Comparison of ENCODE assay signal across 8 mouse cellular contexts in genomic region chr4:46854686-46855385, GRCm38 (mm10).
DNase-seq lines count a peak whose midpoint lies in the region; ATAC-seq and TF ChIP-seq lines count a peak whose summit lies in the region.

No protein-coding gene starts in this region.

- TF ChIP-seq POLR2A in kidney, adult 2 months (IDR thresholded peaks at IDR 0.05; ENCODE audit: low read depth, low read length), result no peak

- intact Hi-C loops in heart, postnatal 36 days (cut with DNase I), result no loop called here
- intact Hi-C loops in gastrocnemius, postnatal 14 days (cut with DNase I; ENCODE audit: low total_unique reads), result no loop called here

- no peak overlapping the region for H3K9ac ChIP-seq in heart, embryonic 12.5 days
- H3K9ac ChIP-seq in liver, embryonic 12.5 days, result peak overlapping the region; percentile 91

- ATAC-seq in heart, embryonic 12.5 days (ENCODE audit: insufficient number of reproducible peaks, low FRiP score), result peak; percentile 37; the same call in 1 of the 2 replicates
- no peak for ATAC-seq in liver, embryonic 12.5 days

- H3K4me2 ChIP-seq in heart, embryonic 12.5 days, result no peak overlapping the region
- H3K4me2 ChIP-seq in liver, embryonic 12.5 days, result peak overlapping the region; percentile 74

- no peak overlapping the region for H3K27ac ChIP-seq in heart, embryonic 12.5 days (ENCODE audit: poor library complexity, severe bottlenecking)
- H3K27ac ChIP-seq in kidney, adult 2 months (ENCODE audit: insufficient read depth, low read depth, low read length), result no peak overlapping the region
- peak overlapping the region; percentile 97 for H3K27ac ChIP-seq in liver, embryonic 12.5 days

- H3K36me3 ChIP-seq in heart, embryonic 12.5 days, result no peaks in the 10 kb centered on the region
- no peaks in the 10 kb centered on the region for H3K36me3 ChIP-seq in kidney, adult 2 months (ENCODE audit: control insufficient read depth, insufficient read depth, low read length)
- H3K36me3 ChIP-seq in liver, embryonic 12.5 days, result peaks cover 36% of the 10 kb centered on the region

- no peak for DNase-seq in heart, postnatal 36 days
- peak; percentile 65 to 71 for DNase-seq in cerebellum, postnatal 14 days
- peak; percentile 48 for DNase-seq in kidney, adult 2 months
- no peak for DNase-seq in T-cell, adult 2 months (ENCODE audit: low spot score)
- DNase-seq in gastrocnemius, postnatal 14 days, result no peak
- no peak for DNase-seq in embryo, embryonic 10.5 days (ENCODE audit: low spot score)

- WGBS in heart, embryonic 12.5 days, result 73% methylated on average over 23 of the region's 23 CpGs
- 45% methylated on average over 23 of the region's 23 CpGs for WGBS in kidney, adult 2 months
- 52% methylated on average over 23 of the region's 23 CpGs for WGBS in liver, embryonic 12.5 days (ENCODE audit: insufficient replicate concordance)

- peaks cover 7% of the 10 kb centered on the region; the same call in 1 of the 2 replicates for H3K9me3 ChIP-seq in heart, embryonic 12.5 days (replicated peaks)
- H3K9me3 ChIP-seq in liver, embryonic 12.5 days (replicated peaks), result 0 out of 2 replicates have a peak, but pooled peaks cover 10% of the 10 kb centered on the region

- peak overlapping the region; percentile 14 for H3K4me3 ChIP-seq in heart, embryonic 12.5 days
- H3K4me3 ChIP-seq in kidney, adult 2 months (ENCODE audit: insufficient read depth, low read depth, low read length), result no peak overlapping the region
- peak overlapping the region; percentile 68 for H3K4me3 ChIP-seq in liver, embryonic 12.5 days

- no peaks in the 10 kb centered on the region for H3K27me3 ChIP-seq in heart, embryonic 12.5 days (replicated peaks)
- H3K27me3 ChIP-seq in kidney, adult 2 months (replicated peaks; ENCODE audit: control insufficient read depth, insufficient read depth, low read length), result no peaks in the 10 kb centered on the region
- H3K27me3 ChIP-seq in liver, embryonic 12.5 days (replicated peaks), result no peaks in the 10 kb centered on the region

- TF ChIP-seq CTCF in kidney, adult 2 months (conservative IDR thresholded peaks at IDR 0.05; ENCODE audit: insufficient read depth, insufficient read length, low read depth, low read length), result no peak

- H3K4me1 ChIP-seq in heart, embryonic 12.5 days (replicated peaks), result peaks cover 5% of the 10 kb centered on the region; the same call in 1 of the 2 replicates
- peaks cover 6% of the 10 kb centered on the region; the same call in 1 of the 2 replicates for H3K4me1 ChIP-seq in kidney, adult 2 months (ENCODE audit: control insufficient read depth, insufficient read depth, low read length)
- H3K4me1 ChIP-seq in liver, embryonic 12.5 days, result peaks cover 57% of the 10 kb centered on the region

Comparison
In these comparisons a context has a peak if more than half of its experiments do, and no peak if none do; other contexts are left out.
1. DNase-seq: peak in cerebellum, postnatal 14 days (2 of 2) and kidney, adult 2 months (single experiment); none in heart, postnatal 36 days (0 of 2), T-cell, adult 2 months (single experiment), gastrocnemius, postnatal 14 days (single experiment) and embryo, embryonic 10.5 days (single experiment).